Mouse (Mus musculus): Measurements from ENCODE around the gene Eme1. TPM values are rescaled to one million over a fixed set of nuclear protein-coding genes. Genes with fewer than 3 reads are reported as not detected.

Eme1 gene
- polyA plus RNA-seq, 1 experiment from 2014 or later = 6.2 TPM

GRCm38 (mm10) chr11:94610744-94611740, 42.7 kb downstream of the Eme1 start:
- ATAC-seq (ENCODE audit: low FRiP score) = 0 out of 2 replicates have a peak, but pooled peaks have one; percentile 36
- no peaks in the 10 kb centered on the region for H3K9me3 ChIP-seq
- no peak overlapping the region for H3K4me2 ChIP-seq

GRCm38 (mm10) chr11:94602356-94602955, 51.3 kb downstream of the Eme1 start:
- Histone ChIP-seq H3K36me3 (no peaks in the 10 kb centered on the region), H3K4me3 (no peak overlapping the region), H3K4me1 (replicated peaks) (peaks cover 12% of the 10 kb centered on the region), H3K27ac (no peak overlapping the region), H3K9ac (no peak overlapping the region), H3K4me2 (peak overlapping the region; percentile 72), H3K27me3 (peaks cover 12% of the 10 kb centered on the region; the same call in 1 of the 2 replicates), H3K9me3 (no peaks in the 10 kb centered on the region)
- 0 out of 2 replicates have a peak, but pooled peaks have one; percentile 5 for ATAC-seq (ENCODE audit: low FRiP score)
- 70% methylated on average over 11 of the region's 11 CpGs for WGBS

More at GRCm38 (mm10) chr11:94610744-94611740, 42.7 kb downstream of the Eme1 start:
- no peak overlapping the region for H3K4me3 ChIP-seq
- H3K4me1 ChIP-seq (replicated peaks) = no peaks in the 10 kb centered on the region
- H3K36me3 ChIP-seq = no peaks in the 10 kb centered on the region
- H3K27me3 ChIP-seq = 0 out of 2 replicates have a peak, but pooled peaks cover 2% of the 10 kb centered on the region
- no peak overlapping the region for H3K27ac ChIP-seq
- 61% methylated on average over 4 of the region's 4 CpGs for WGBS
- no peak overlapping the region for H3K9ac ChIP-seq

- H3K36me3 ChIP-seq = no peaks in the 10 kb centered on the region
- no peak within 1 kb of the TSS for H3K27ac ChIP-seq
- peak within 1 kb of the TSS; percentile 44 for H3K4me3 ChIP-seq
- H3K9me3 ChIP-seq = no peaks in the 10 kb centered on the region
- peak within 1 kb of the TSS; percentile 72 for H3K4me2 ChIP-seq
- H3K4me1 ChIP-seq (replicated peaks) = peaks cover 12% of the 10 kb centered on the region
- peaks cover 12% of the 10 kb centered on the region; the same call in 1 of the 2 replicates for H3K27me3 ChIP-seq
- peak within 1 kb of the TSS; percentile 58 for H3K9ac ChIP-seq
- peak; percentile 76 for ATAC-seq (ENCODE audit: low FRiP score)
- under 1% methylated on average over 48 of the region's 52 CpGs for WGBS
These were observed 52.2 kb downstream of the Eme1 start, which contains the start of gene Acsf2 for GRCm38 (mm10) chr11:94601321-94602281. Acsf2 (minus strand) TSS chr11:94601871.

GRCm38 (mm10) chr11:94600447-94600846, 53.3 kb downstream of the Eme1 start:
- Histone ChIP-seq H3K4me1 (replicated peaks) (peaks cover 12% of the 10 kb centered on the region), H3K9ac (no peak overlapping the region), H3K27me3 (peaks cover 12% of the 10 kb centered on the region; the same call in 1 of the 2 replicates), H3K27ac (no peak overlapping the region), H3K4me2 (no peak overlapping the region), H3K9me3 (no peaks in the 10 kb centered on the region), H3K4me3 (no peak overlapping the region), H3K36me3 (no peaks in the 10 kb centered on the region)
- WGBS = 96% methylated on average over 7 of the region's 7 CpGs
- ATAC-seq (ENCODE audit: low FRiP score) = no peak

- Histone ChIP-seq H3K27ac (no peak overlapping the region), H3K36me3 (no peaks in the 10 kb centered on the region), H3K9ac (no peak overlapping the region), H3K4me1 (replicated peaks) (peaks cover 12% of the 10 kb centered on the region), H3K27me3 (peaks cover 12% of the 10 kb centered on the region; the same call in 1 of the 2 replicates), H3K9me3 (no peaks in the 10 kb centered on the region), H3K4me2 (no peak overlapping the region), H3K4me3 (no peak overlapping the region)
- WGBS = 81% methylated on average over 6 of the region's 6 CpGs
- ATAC-seq (ENCODE audit: low FRiP score) = no peak
These were observed 55.2 kb downstream of the Eme1 start for GRCm38 (mm10) chr11:94598437-94599120.

GRCm38 (mm10) chr11:94597319-94597718, 56.4 kb downstream of the Eme1 start:
- 87% methylated on average over 4 of the region's 4 CpGs for WGBS
- no peaks in the 10 kb centered on the region for H3K9me3 ChIP-seq
- no peak for ATAC-seq (ENCODE audit: low FRiP score)
- H3K9ac ChIP-seq = no peak overlapping the region
- H3K4me1 ChIP-seq (replicated peaks) = peaks cover 12% of the 10 kb centered on the region
- H3K27ac ChIP-seq = no peak overlapping the region
- no peak overlapping the region for H3K4me2 ChIP-seq
- no peaks in the 10 kb centered on the region for H3K36me3 ChIP-seq
- no peak overlapping the region for H3K4me3 ChIP-seq
- peaks cover 5% of the 10 kb centered on the region; the same call in 1 of the 2 replicates for H3K27me3 ChIP-seq

- ATAC-seq (ENCODE audit: low FRiP score) = no peak
- no peak overlapping the region for H3K4me2 ChIP-seq
- no peaks in the 10 kb centered on the region for H3K36me3 ChIP-seq
- H3K9me3 ChIP-seq = no peaks in the 10 kb centered on the region
- peaks cover 8% of the 10 kb centered on the region for H3K4me1 ChIP-seq (replicated peaks)
- WGBS = 73% methylated on average over 7 of the region's 7 CpGs
- H3K9ac ChIP-seq = no peak overlapping the region
- no peak overlapping the region for H3K27ac ChIP-seq
- no peak overlapping the region for H3K4me3 ChIP-seq
- no peaks in the 10 kb centered on the region for H3K27me3 ChIP-seq
These were observed 57.4 kb downstream of the Eme1 start for GRCm38 (mm10) chr11:94596311-94596852.

Other genes starting within 250 kb of the Eme1 start
- 13.6 and 14.2 TPM in 2 replicates for gene Cacna1g, start 179.8 kb downstream of the Eme1 start, polyA plus RNA-seq (2015; fragmentation: Nextera tagmentation; extraction: Ambion mirVana)
- gene Spata20, start 167.8 kb downstream of the Eme1 start, polyA plus RNA-seq (2015; fragmentation: Nextera tagmentation; extraction: Ambion mirVana) = 0.17 and 0.56 TPM in 2 replicates
- gene Epn3, start 154.0 kb downstream of the Eme1 start, polyA plus RNA-seq (2015; fragmentation: Nextera tagmentation; extraction: Ambion mirVana) = 0.44 and 0.90 TPM in 2 replicates
- gene Mycbpap, start 132.2 kb downstream of the Eme1 start, polyA plus RNA-seq (2015; fragmentation: Nextera tagmentation; extraction: Ambion mirVana) = 3.2 and 3.8 TPM in 2 replicates
- gene Rsad1, start 104.7 kb downstream of the Eme1 start, polyA plus RNA-seq (2015; fragmentation: Nextera tagmentation; extraction: Ambion mirVana) = 4.7 and 5.1 TPM in 2 replicates
- 0.32 and 0.38 TPM in 2 replicates for gene Chad, start 88.9 kb downstream of the Eme1 start, polyA plus RNA-seq (2015; fragmentation: Nextera tagmentation; extraction: Ambion mirVana)
- gene Acsf2, start 52.1 kb downstream of the Eme1 start, polyA plus RNA-seq (2015; fragmentation: Nextera tagmentation; extraction: Ambion mirVana) = 1.6 and 1.7 TPM in 2 replicates
- gene Lrrc59, start 24.2 kb downstream of the Eme1 start, polyA plus RNA-seq (2015; fragmentation: Nextera tagmentation; extraction: Ambion mirVana) = 155 and 163 TPM in 2 replicates
- gene Mrpl27, start 197 bp downstream of the Eme1 start, polyA plus RNA-seq (2015; fragmentation: Nextera tagmentation; extraction: Ambion mirVana) = 144 and 152 TPM in 2 replicates
- gene Xylt2, start 23.6 kb upstream of the Eme1 start, polyA plus RNA-seq (2015; fragmentation: Nextera tagmentation; extraction: Ambion mirVana) = 12.2 TPM in 2 replicates
- gene Gm11541, start 50.5 kb upstream of the Eme1 start, polyA plus RNA-seq (2015; fragmentation: Nextera tagmentation; extraction: Ambion mirVana) = 0.09 and 0.12 TPM in 2 replicates
- 0.14 TPM in 1 of 2 replicates, not detected in the other for gene Cdc34b, start 87.8 kb upstream of the Eme1 start, polyA plus RNA-seq (2015; fragmentation: Nextera tagmentation; extraction: Ambion mirVana)
- not detected in 2 replicates for gene Tmem92, start 128.7 kb upstream of the Eme1 start, polyA plus RNA-seq (2015; fragmentation: Nextera tagmentation; extraction: Ambion mirVana)